Mouse (Mus musculus): ENCODE measurements around the gene Chaf1a. TPM values are rescaled to one million over a fixed set of nuclear protein-coding genes. Genes with fewer than 3 reads are reported as not detected.
A peak's percentile ranks its signal among the peaks of the same experiment; 100 is the strongest.
"Not testable (repeated sequence)": the region's sequence is repeated elsewhere in the genome, so short reads cannot be mapped to it uniquely, and the experiment has no call there.

Gene Chaf1a
- polyA plus RNA-seq, 1 experiment from 2014 or later, result 6.5 TPM

DNA sequence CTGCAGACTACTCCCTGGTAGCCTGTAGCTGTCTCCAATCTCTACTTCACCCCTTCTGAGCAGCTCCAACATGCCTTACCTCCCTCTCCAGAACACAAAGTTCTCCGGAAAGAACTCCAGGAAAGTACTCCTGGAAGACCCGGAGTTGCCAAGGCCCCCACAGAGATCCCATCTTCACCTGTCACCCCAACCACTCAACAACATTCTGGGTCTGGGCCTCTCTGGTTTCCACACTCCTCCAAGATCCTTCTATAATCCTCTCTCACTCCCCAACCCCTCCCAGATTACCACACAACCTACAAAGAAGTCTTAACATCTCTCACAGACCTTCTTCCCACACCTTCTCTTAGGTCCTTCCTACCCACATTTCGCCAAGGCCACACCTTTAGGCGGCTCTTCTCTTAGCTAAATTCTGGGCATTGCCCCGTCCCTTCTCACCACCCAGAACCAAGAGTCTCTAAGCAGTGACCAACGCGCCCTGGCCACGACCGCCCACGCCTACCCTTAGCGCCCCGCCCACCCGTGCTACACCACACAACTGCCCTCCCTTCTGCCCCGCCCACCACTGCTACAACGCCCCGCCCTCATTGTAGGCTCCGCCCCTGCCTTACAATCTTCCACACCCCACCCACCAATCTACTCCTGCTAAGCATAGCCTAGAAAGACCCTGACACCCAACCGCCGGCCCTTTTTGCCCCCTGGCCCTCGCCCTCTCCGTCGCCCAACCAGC, 34.0 kb downstream of the Chaf1a start:
- TF ChIP-seq EP300 (IDR thresholded peaks at IDR 0.05; ENCODE audit: low read depth) (no peak), CTCF (IDR thresholded peaks at IDR 0.05; ENCODE audit: low read depth) (no peak)

DNA sequence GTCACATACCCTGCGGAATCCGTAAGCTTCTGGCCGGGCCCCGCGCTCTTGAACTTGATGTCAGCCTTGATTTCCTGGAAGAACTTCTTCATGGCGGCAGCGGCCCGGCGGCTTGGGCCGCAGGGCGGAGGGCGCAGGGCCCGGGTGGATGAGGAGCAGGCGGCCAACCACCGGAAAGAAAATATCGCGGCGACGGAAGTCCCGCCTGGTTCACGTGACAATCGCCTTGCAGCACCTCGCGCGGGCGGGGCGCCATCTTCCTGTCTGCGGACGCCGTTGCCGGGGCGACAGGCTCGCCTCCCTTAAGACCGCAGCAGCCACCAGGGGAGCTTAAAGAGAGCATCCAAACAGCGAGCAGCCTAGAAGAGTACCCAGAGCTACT, 34.6 kb downstream of the Chaf1a start, which contains the start of gene Ubxn6:
Ubxn6 (minus strand) TSS at position 202 of the 382 bp plus-strand sequence.
- no peaks in the 10 kb centered on the region for H3K9me3 ChIP-seq (ENCODE audit: low read length)
- under 1% methylated on average over 34 of the region's 35 CpGs for WGBS (ENCODE audit: insufficient replicate concordance)

More for the DNA sequence above, 34.0 kb downstream of the Chaf1a start:
- no peaks in the 10 kb centered on the region for H3K9me3 ChIP-seq (ENCODE audit: low read length)
- no peaks in the 10 kb centered on the region for H3K27me3 ChIP-seq (ENCODE audit: insufficient read depth, low read length)
- H3K4me1 ChIP-seq (ENCODE audit: insufficient read depth), result peaks cover 20% of the 10 kb centered on the region
- peak overlapping the region; percentile 82 for H3K4me3 ChIP-seq (ENCODE audit: low read depth, low read length)
- WGBS (ENCODE audit: insufficient replicate concordance), result 7% methylated on average over 22 of the region's 22 CpGs
- ATAC-seq, result peak; percentile 33
- peak; percentile 95 for DNase-seq
- H3K27ac ChIP-seq (ENCODE audit: low read depth), result peak overlapping the region; percentile 100
- H3K4me2 ChIP-seq (ENCODE audit: low read depth, low read length), result peak overlapping the region; percentile 91
- H3K9ac ChIP-seq (replicated peaks), result peak overlapping the region; percentile 79
- peaks cover 32% of the 10 kb centered on the region for H3K36me3 ChIP-seq (replicated peaks; ENCODE audit: insufficient read depth, low read length)

GRCm38 (mm10) chr17:56077523-56077922, 37.3 kb downstream of the Chaf1a start:
- Histone ChIP-seq H3K4me2 (ENCODE audit: low read depth, low read length) (no peak overlapping the region), H3K27ac (ENCODE audit: low read depth) (no peak overlapping the region)
- 80% methylated on average over 5 of the region's 5 CpGs for WGBS (ENCODE audit: insufficient replicate concordance)

More for the DNA sequence above, 34.6 kb downstream of the Chaf1a start, which contains the start of gene Ubxn6:
- H3K9ac ChIP-seq (replicated peaks), result peak within 1 kb of the TSS; percentile 79
- H3K36me3 ChIP-seq (replicated peaks; ENCODE audit: insufficient read depth, low read length), result peaks cover 27% of the 10 kb centered on the region
- TF ChIP-seq EP300 (IDR thresholded peaks at IDR 0.05; ENCODE audit: low read depth), result no peak
- TF ChIP-seq CTCF (IDR thresholded peaks at IDR 0.05; ENCODE audit: low read depth), result peak; percentile 55
- H3K4me3 ChIP-seq (ENCODE audit: low read depth, low read length), result peak within 1 kb of the TSS; percentile 82
- H3K4me1 ChIP-seq (ENCODE audit: insufficient read depth), result peaks cover 20% of the 10 kb centered on the region
- H3K27me3 ChIP-seq (ENCODE audit: insufficient read depth, low read length), result no peaks in the 10 kb centered on the region
- H3K4me2 ChIP-seq (ENCODE audit: low read depth, low read length), result peak within 1 kb of the TSS; percentile 91
- ATAC-seq (peak; percentile 27), DNase-seq (peak; percentile 97)
- H3K27ac ChIP-seq (ENCODE audit: low read depth), result peak within 1 kb of the TSS; percentile 100

DNA sequence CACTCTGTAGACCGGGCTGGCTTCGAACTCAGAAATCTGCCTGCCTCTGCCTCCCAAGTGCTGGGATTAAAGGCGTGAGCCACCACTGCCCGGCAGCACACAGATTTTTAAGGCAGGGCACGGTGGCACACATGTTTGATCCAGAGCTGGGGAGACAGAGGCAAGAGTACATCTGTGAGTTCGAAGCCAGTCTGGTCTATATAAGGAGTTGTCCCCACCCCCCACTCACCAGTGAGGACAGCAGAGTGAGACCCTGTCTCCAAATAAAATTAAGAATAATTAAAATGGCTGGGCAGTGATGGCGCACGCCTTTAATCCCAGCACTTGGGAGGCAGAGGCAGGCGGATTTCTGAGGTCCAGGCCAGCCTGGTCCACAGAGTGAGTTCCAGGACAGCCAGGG, 38.1 kb downstream of the Chaf1a start:
- DNase-seq; H3K36me3 ChIP-seq (replicated peaks; ENCODE audit: insufficient read depth, low read length); H3K27me3 ChIP-seq (ENCODE audit: insufficient read depth, low read length); H3K9me3 ChIP-seq (ENCODE audit: low read length); ATAC-seq: not testable (repeated sequence)
- Histone ChIP-seq H3K9ac (replicated peaks) (0 out of 2 replicates have a peak overlapping the region, but pooled peaks have one; percentile 38), H3K4me1 (ENCODE audit: insufficient read depth) (peaks cover 35% of the 10 kb centered on the region), H3K27ac (ENCODE audit: low read depth) (peak overlapping the region; percentile 89), H3K4me2 (ENCODE audit: low read depth, low read length) (peak overlapping the region; percentile 66), H3K4me3 (ENCODE audit: low read depth, low read length) (peak overlapping the region; percentile 42)
- WGBS (ENCODE audit: insufficient replicate concordance), result 58% methylated on average over 9 of the region's 9 CpGs

More at GRCm38 (mm10) chr17:56077523-56077922, 37.3 kb downstream of the Chaf1a start:
- TF ChIP-seq CTCF (IDR thresholded peaks at IDR 0.05; ENCODE audit: low read depth), result no peak
- no peak for TF ChIP-seq EP300 (IDR thresholded peaks at IDR 0.05; ENCODE audit: low read depth)
- Histone ChIP-seq H3K36me3 (replicated peaks; ENCODE audit: insufficient read depth, low read length) (peaks cover 12% of the 10 kb centered on the region), H3K9ac (replicated peaks) (no peak overlapping the region), H3K4me3 (ENCODE audit: low read depth, low read length) (no peak overlapping the region), H3K27me3 (ENCODE audit: insufficient read depth, low read length) (no peaks in the 10 kb centered on the region), H3K4me1 (ENCODE audit: insufficient read depth) (peaks cover 35% of the 10 kb centered on the region), H3K9me3 (ENCODE audit: low read length) (no peaks in the 10 kb centered on the region)
- DNase-seq, result no peak
- ATAC-seq, result no peak

- Histone ChIP-seq H3K9ac (replicated peaks) (peak within 1 kb of the TSS; percentile 91), H3K4me1 (ENCODE audit: insufficient read depth) (peaks cover 30% of the 10 kb centered on the region), H3K9me3 (ENCODE audit: low read length) (no peaks in the 10 kb centered on the region), H3K27me3 (ENCODE audit: insufficient read depth, low read length) (no peaks in the 10 kb centered on the region), H3K27ac (ENCODE audit: low read depth) (peak within 1 kb of the TSS; percentile 89), H3K4me3 (ENCODE audit: low read depth, low read length) (peak within 1 kb of the TSS; percentile 82), H3K36me3 (replicated peaks; ENCODE audit: insufficient read depth, low read length) (peaks cover 7% of the 10 kb centered on the region), H3K4me2 (ENCODE audit: low read depth, low read length) (peak within 1 kb of the TSS; percentile 99)
- peak; percentile 89 for ATAC-seq
- DNase-seq, result peak; percentile 99
- TF ChIP-seq EP300 (IDR thresholded peaks at IDR 0.05; ENCODE audit: low read depth) (peak; percentile 64; the same call in 1 of the 2 replicates), CTCF (IDR thresholded peaks at IDR 0.05; ENCODE audit: low read depth) (no peak)
- WGBS (ENCODE audit: insufficient replicate concordance), result 0% methylated on average over 59 of the region's 61 CpGs
Observed at GRCm38 (mm10) chr17:56078880-56079795, 38.9 kb downstream of the Chaf1a start, which contains the start of gene Hdgfl2. Gene Hdgfl2 (plus strand): TSS chr17:56079634.

DNA sequence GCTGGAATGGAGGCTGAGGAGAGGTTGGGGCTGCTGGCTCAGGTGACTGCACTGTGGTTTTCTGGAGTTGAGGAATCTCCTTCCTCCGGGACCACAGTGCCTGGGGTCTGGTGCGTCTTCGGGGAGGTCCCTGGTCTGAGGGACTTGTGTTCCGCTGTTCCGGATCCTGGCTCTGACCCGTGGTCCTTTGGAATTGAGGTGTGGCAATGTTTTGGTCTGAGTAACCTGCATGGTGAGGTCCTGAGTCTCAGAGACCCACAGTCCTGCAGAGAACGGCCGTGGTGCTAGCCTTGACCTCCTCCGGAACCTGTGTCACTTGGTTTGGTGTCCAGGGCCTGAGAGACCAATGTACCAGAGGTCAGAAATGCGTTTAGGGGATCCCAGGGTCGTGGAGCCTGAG, 39.7 kb downstream of the Chaf1a start:
- no peaks in the 10 kb centered on the region for H3K27me3 ChIP-seq (ENCODE audit: insufficient read depth, low read length)
- TF ChIP-seq EP300 (IDR thresholded peaks at IDR 0.05; ENCODE audit: low read depth) (no peak), CTCF (IDR thresholded peaks at IDR 0.05; ENCODE audit: low read depth) (no peak)

More for the DNA sequence above, 39.7 kb downstream of the Chaf1a start:
- peak overlapping the region; percentile 91 for H3K9ac ChIP-seq (replicated peaks)
- H3K4me2 ChIP-seq (ENCODE audit: low read depth, low read length), result peak overlapping the region; percentile 99
- under 1% methylated on average over 11 of the region's 11 CpGs for WGBS (ENCODE audit: insufficient replicate concordance)
- H3K9me3 ChIP-seq (ENCODE audit: low read length), result no peaks in the 10 kb centered on the region
- H3K4me1 ChIP-seq (ENCODE audit: insufficient read depth), result peaks cover 27% of the 10 kb centered on the region
- H3K36me3 ChIP-seq (replicated peaks; ENCODE audit: insufficient read depth, low read length), result peaks cover 10% of the 10 kb centered on the region
- H3K27ac ChIP-seq (ENCODE audit: low read depth), result peak overlapping the region; percentile 88
- peak overlapping the region; percentile 82 for H3K4me3 ChIP-seq (ENCODE audit: low read depth, low read length)
- ATAC-seq (no peak), DNase-seq (peak; percentile 38)
